Mouse (Mus musculus) midbrain, embryonic 15.5 days (tissue): ENCODE measurements around the gene Gucy1b1. TPM values are rescaled to one million over a fixed set of nuclear protein-coding genes. Genes with fewer than 3 reads are reported as not detected.

ENCODE experiments used
- ATAC-seq: fragments of 200-750 bp; cut with Nextera tagmentation; replicated peaks from 2 replicates; pipeline ENCODE4 v1.8.0; 2017; ENCODE audit warnings: moderate TSS enrichment
- H3K27ac ChIP-seq: fragments of 300-500 bp; sonication (generic); 2 replicates; pipeline ENCODE4 v1.5.1; 2015; ENCODE audit warnings: mild to moderate bottlenecking, inconsistent platforms
- H3K27me3 ChIP-seq: fragments of 300-500 bp; sonication (generic); replicated peaks from 2 replicates; pipeline ENCODE4 v1.6.1; 2015; ENCODE audit warnings: inconsistent platforms
- H3K36me3 ChIP-seq: fragments of 300-500 bp; sonication (generic); replicated peaks from 2 replicates; pipeline ENCODE4 v1.6.1; 2015; ENCODE audit warnings: inconsistent platforms
- H3K4me1 ChIP-seq: fragments of 300-500 bp; sonication (generic); 2 replicates; pipeline ENCODE4 v1.6.1; 2015; ENCODE audit warnings: inconsistent platforms
- H3K4me2 ChIP-seq: fragments of 300-500 bp; sonication (generic); 2 replicates; pipeline ENCODE4 v1.6.1; 2015; ENCODE audit warnings: inconsistent platforms, mild to moderate bottlenecking, moderate library complexity
- H3K4me3 ChIP-seq: fragments of 300-500 bp; sonication (generic); 2 replicates; pipeline ENCODE4 v1.5.1; 2015; ENCODE audit warnings: mild to moderate bottlenecking, inconsistent platforms
- H3K9ac ChIP-seq: fragments of 300-500 bp; sonication (generic); 2 replicates; pipeline ENCODE4 v1.6.1; 2015; ENCODE audit warnings: mild to moderate bottlenecking, inconsistent platforms
- H3K9me3 ChIP-seq: fragments of 300-500 bp; sonication (generic); 2 replicates; pipeline ENCODE4 v1.6.1; 2016; ENCODE audit warnings: inconsistent platforms
- WGBS: fragments of 180-500 bp; shearing (Covaris S2); methylation state at CpG from one replicate; pipeline ENCODE4 v1.1.7; 2015; ENCODE audit warnings: mixed read lengths; 5-methylcytosine and 5-hydroxymethylcytosine counted together
- polyA plus RNA-seq: library from polyadenylated mRNA; unstranded; fragments of >200 nt; fragmentation: Nextera tagmentation; extraction: Ambion mirVana; gene quantifications from 2 replicates; pipeline ENCODE4 v1.2.1, GENCODE M21; 2015

Gucy1b1 gene
- polyA plus RNA-seq: 42.9 and 47.1 TPM in 2 replicates

- H3K27me3 ChIP-seq: no peaks in the 10 kb centered on the region
- ATAC-seq: peak; percentile 100
- H3K4me3 ChIP-seq: peak within 1 kb of the TSS; percentile 59
- H3K9me3 ChIP-seq: no peaks in the 10 kb centered on the region
- no peaks in the 10 kb centered on the region for H3K36me3 ChIP-seq
- peaks cover 13% of the 10 kb centered on the region for H3K4me1 ChIP-seq
- peak within 1 kb of the TSS; percentile 97 for H3K4me2 ChIP-seq
- peak within 1 kb of the TSS; percentile 82 for H3K27ac ChIP-seq
- 1% methylated on average over 25 of the region's 25 CpGs for WGBS
- H3K9ac ChIP-seq: peak within 1 kb of the TSS; percentile 69
Measured at GRCm38 (mm10) chr3:82074201-82074851, at the start of gene Gucy1b1. TSS of gene Gucy1b1 (minus strand) at chr3:82074689.

- H3K9me3 ChIP-seq: no peaks in the 10 kb centered on the region
- no peaks in the 10 kb centered on the region for H3K4me1 ChIP-seq
- H3K9ac ChIP-seq: no peak overlapping the region
- WGBS: 93% methylated on average over 1 of the region's 1 CpGs
- H3K4me3 ChIP-seq: no peak overlapping the region
- no peaks in the 10 kb centered on the region for H3K36me3 ChIP-seq
- no peak overlapping the region for H3K27ac ChIP-seq
- H3K4me2 ChIP-seq: no peak overlapping the region
- H3K27me3 ChIP-seq: no peaks in the 10 kb centered on the region
- ATAC-seq: no peak
Measured at GRCm38 (mm10) chr3:82118916-82119315, 44.4 kb upstream of the Gucy1b1 start.

DNA sequence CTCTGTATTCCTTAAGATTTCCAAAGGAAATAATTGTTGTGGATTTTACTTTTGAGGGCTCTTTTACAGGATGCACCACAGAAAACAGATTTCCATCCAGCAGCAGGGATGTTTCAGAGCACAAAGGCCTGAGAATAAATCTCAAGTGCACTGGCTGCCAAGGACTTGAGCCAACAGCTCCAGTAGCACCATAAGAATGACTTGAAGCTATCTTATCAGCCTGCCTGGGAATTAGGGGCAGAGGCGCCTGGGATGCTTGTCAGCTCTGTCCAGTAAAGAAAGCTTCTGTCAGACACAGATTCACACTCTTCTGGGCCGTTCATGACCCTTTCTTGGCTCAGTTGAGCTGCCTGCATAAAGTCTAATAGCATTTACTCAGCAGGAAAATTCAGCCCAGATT, 38.0 kb upstream of the Gucy1b1 start:
- no peaks in the 10 kb centered on the region for H3K4me1 ChIP-seq
- no peaks in the 10 kb centered on the region for H3K27me3 ChIP-seq
- no peaks in the 10 kb centered on the region for H3K9me3 ChIP-seq
- H3K27ac ChIP-seq: no peak overlapping the region
- no peak for ATAC-seq
- no peak overlapping the region for H3K4me3 ChIP-seq
- 69% methylated on average over 2 of the region's 2 CpGs for WGBS
- H3K4me2 ChIP-seq: no peak overlapping the region
- H3K36me3 ChIP-seq: no peaks in the 10 kb centered on the region
- no peak overlapping the region for H3K9ac ChIP-seq

DNA sequence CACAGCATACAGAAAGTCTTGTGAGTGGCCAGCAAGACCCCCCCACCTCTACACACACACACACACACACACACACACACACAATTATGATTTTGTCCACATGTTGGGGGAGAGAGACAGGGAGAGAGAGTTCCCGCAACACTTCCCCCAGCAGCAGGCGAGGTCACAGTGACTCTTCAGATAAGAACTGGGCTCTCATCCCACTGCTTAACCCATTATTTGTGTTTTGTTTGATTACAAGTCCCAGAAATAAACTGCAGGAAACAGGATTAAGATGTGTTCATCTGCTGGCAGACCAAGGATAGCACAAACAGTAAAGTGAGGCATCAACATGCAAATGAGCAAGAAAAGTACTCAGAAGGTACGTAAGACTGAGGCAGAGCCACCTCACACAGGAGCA, 37.5 kb upstream of the Gucy1b1 start:
- no peak overlapping the region for H3K4me3 ChIP-seq
- no peaks in the 10 kb centered on the region for H3K36me3 ChIP-seq
- no peaks in the 10 kb centered on the region for H3K4me1 ChIP-seq
- H3K27me3 ChIP-seq: no peaks in the 10 kb centered on the region
- no peak overlapping the region for H3K4me2 ChIP-seq
- H3K27ac ChIP-seq: no peak overlapping the region
- no peaks in the 10 kb centered on the region for H3K9me3 ChIP-seq
- no peak for ATAC-seq
- no peak overlapping the region for H3K9ac ChIP-seq
- WGBS: 69% methylated on average over 3 of the region's 3 CpGs

DNA sequence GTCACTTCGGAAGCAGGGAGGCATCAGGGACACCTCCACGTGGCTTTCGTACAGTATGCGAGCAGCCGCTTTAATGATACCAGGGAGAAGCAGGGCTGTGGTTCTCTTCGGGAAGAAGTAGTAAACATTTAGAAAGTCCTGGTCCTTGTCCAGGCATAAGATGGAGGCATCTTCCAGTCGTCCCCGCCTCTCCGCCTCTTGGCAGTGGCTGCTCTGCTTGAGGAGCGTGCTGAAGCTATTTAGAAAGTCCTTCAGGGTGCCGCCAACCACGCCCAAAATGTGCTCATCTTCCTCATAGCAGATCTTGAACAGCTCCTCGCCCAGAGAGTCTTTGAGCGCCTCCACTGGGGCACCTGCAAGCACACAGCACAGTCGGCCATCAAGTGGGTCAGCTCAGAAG, 34.5 kb upstream of the Gucy1b1 start:
- H3K27me3 ChIP-seq: no peaks in the 10 kb centered on the region
- H3K9ac ChIP-seq: no peak overlapping the region
- ATAC-seq: no peak
- no peak overlapping the region for H3K4me3 ChIP-seq
- H3K4me2 ChIP-seq: no peak overlapping the region
- no peak overlapping the region for H3K27ac ChIP-seq
- 95% methylated on average over 15 of the region's 15 CpGs for WGBS
- no peaks in the 10 kb centered on the region for H3K36me3 ChIP-seq
- H3K4me1 ChIP-seq: no peaks in the 10 kb centered on the region
- H3K9me3 ChIP-seq: no peaks in the 10 kb centered on the region

DNA sequence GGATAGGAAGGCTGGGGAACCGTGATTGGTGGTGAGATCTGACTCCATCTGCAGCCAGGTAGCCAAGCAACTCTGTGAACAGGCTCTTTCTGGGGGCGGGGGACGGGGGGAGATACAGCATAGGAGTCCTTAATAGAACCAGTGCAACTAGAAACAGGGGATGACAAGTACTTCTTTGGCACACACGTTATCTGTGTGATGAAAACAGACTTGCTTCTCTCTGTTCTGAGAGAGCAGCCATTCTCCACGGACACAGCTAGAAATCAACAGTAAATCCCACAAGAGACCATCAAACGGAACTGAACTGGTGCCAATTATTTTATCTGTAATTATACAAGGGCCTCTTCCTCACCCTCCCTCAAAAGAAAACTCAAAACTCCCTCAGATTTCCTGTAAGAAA, 29.7 kb upstream of the Gucy1b1 start:
- Histone ChIP-seq H3K9ac (no peak overlapping the region), H3K4me2 (no peak overlapping the region), H3K27me3 (no peaks in the 10 kb centered on the region), H3K27ac (no peak overlapping the region), H3K36me3 (no peaks in the 10 kb centered on the region), H3K4me3 (no peak overlapping the region), H3K4me1 (no peaks in the 10 kb centered on the region), H3K9me3 (no peaks in the 10 kb centered on the region)
- WGBS: 67% methylated on average over 6 of the region's 6 CpGs
- no peak for ATAC-seq

- Histone ChIP-seq H3K4me3 (no peak overlapping the region), H3K9me3 (no peaks in the 10 kb centered on the region), H3K4me1 (no peaks in the 10 kb centered on the region), H3K27me3 (no peaks in the 10 kb centered on the region), H3K36me3 (no peaks in the 10 kb centered on the region), H3K4me2 (no peak overlapping the region), H3K27ac (no peak overlapping the region), H3K9ac (no peak overlapping the region)
- WGBS: 89% methylated on average over 6 of the region's 6 CpGs
- ATAC-seq: no peak
Measured at GRCm38 (mm10) chr3:82099127-82099526, 24.6 kb upstream of the Gucy1b1 start.

GRCm38 (mm10) chr3:82096801-82097200, 22.3 kb upstream of the Gucy1b1 start:
- ATAC-seq: no peak
- no peaks in the 10 kb centered on the region for H3K36me3 ChIP-seq
- H3K9me3 ChIP-seq: no peaks in the 10 kb centered on the region
- H3K4me1 ChIP-seq: no peaks in the 10 kb centered on the region
- no peak overlapping the region for H3K9ac ChIP-seq
- H3K4me3 ChIP-seq: no peak overlapping the region
- H3K27me3 ChIP-seq: no peaks in the 10 kb centered on the region
- 79% methylated on average over 2 of the region's 2 CpGs for WGBS
- no peak overlapping the region for H3K4me2 ChIP-seq
- H3K27ac ChIP-seq: no peak overlapping the region

DNA sequence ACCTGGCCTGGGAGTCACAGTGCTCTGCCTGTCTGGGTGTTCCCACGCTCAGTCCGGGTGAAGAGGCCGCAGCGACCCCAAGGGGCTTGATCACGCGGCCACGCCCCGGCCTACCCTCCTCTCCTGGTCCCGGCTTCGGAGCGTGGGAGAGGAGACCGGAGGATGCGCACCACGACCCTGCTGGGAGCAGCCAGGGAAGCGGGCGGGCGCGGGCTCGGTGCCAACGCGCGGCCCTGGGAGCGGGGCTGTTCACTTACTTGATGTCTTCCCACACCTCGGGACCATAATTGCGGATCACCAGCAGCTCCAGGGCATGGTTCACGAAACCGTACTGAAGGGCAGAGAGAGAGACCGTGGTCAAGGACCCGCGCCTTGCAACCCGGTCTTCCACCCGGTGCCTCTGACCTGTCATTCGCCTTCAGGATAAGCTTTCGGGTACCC, 728 bp downstream of the Gucy1b1 start:
- WGBS: under 1% methylated on average over 34 of the region's 34 CpGs
- Histone ChIP-seq H3K4me2 (peak overlapping the region; percentile 97), H3K9ac (peak overlapping the region; percentile 69), H3K27me3 (no peaks in the 10 kb centered on the region), H3K27ac (peak overlapping the region; percentile 82), H3K9me3 (no peaks in the 10 kb centered on the region), H3K36me3 (no peaks in the 10 kb centered on the region), H3K4me1 (peaks cover 13% of the 10 kb centered on the region), H3K4me3 (peak overlapping the region; percentile 59)
- peak; percentile 72 for ATAC-seq

DNA sequence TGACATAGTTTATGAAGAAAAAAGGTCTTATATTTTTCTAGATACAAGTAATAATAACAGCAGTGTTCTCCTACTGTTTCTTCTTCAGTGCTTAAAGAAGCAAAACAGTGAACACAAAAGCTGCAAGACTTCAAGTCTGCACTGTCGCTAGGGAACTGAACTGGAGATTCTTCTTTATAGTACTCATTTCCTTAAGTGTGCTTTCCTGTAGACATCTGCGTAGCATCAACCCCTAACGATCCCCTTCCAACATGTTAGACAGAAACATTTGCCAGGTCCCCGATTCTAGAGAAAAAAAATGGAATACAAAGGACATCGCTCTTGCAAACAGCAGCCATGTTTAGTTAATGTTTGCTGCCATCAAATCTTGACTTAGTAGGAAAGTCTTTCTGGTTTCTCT, 6.7 kb downstream of the Gucy1b1 start:
- H3K4me1 ChIP-seq: peaks cover 11% of the 10 kb centered on the region
- no peak overlapping the region for H3K4me2 ChIP-seq
- H3K4me3 ChIP-seq: no peak overlapping the region
- no peaks in the 10 kb centered on the region for H3K36me3 ChIP-seq
- no peaks in the 10 kb centered on the region for H3K9me3 ChIP-seq
- no peaks in the 10 kb centered on the region for H3K27me3 ChIP-seq
- no peak for ATAC-seq
- no peak overlapping the region for H3K9ac ChIP-seq
- no peak overlapping the region for H3K27ac ChIP-seq
- 86% methylated on average over 5 of the region's 5 CpGs for WGBS

GRCm38 (mm10) chr3:82061402-82062180, 12.9 kb downstream of the Gucy1b1 start:
- H3K27me3 ChIP-seq: no peaks in the 10 kb centered on the region
- H3K27ac ChIP-seq: no peak overlapping the region
- no peak overlapping the region for H3K4me2 ChIP-seq
- H3K4me1 ChIP-seq: peaks cover 11% of the 10 kb centered on the region; the same call in 1 of the 2 replicates
- H3K4me3 ChIP-seq: no peak overlapping the region
- WGBS: 36% methylated on average over 9 of the region's 9 CpGs
- H3K9me3 ChIP-seq: no peaks in the 10 kb centered on the region
- peak; percentile 60 for ATAC-seq
- no peaks in the 10 kb centered on the region for H3K36me3 ChIP-seq
- no peak overlapping the region for H3K9ac ChIP-seq

- no peak overlapping the region for H3K4me3 ChIP-seq
- no peaks in the 10 kb centered on the region for H3K27me3 ChIP-seq
- H3K9ac ChIP-seq: no peak overlapping the region
- H3K4me1 ChIP-seq: 0 out of 2 replicates have a peak, but pooled peaks cover 8% of the 10 kb centered on the region
- ATAC-seq: no peak
- H3K4me2 ChIP-seq: no peak overlapping the region
- no peaks in the 10 kb centered on the region for H3K36me3 ChIP-seq
- no peak overlapping the region for H3K27ac ChIP-seq
- 63% methylated on average over 5 of the region's 5 CpGs for WGBS
- no peaks in the 10 kb centered on the region for H3K9me3 ChIP-seq
Measured at GRCm38 (mm10) chr3:82057201-82057600, 17.3 kb downstream of the Gucy1b1 start.
